Mouse (Mus musculus) right cerebral cortex, postnatal 36 days (tissue): Measurements from ENCODE around the gene Bco2.

Source experiments
- DNase-seq, 2 experiments: peaks; one replicate each; pipeline ENCODE4 v3.0.0; 2022; ENCODE audit warnings: low spot score in 2 of 2, mixed read lengths in 1 of 2

Gene Bco2

GRCm38 (mm10) chr9:50555094-50555446 lies at the start of gene Bco2:
Gene Bco2, minus strand, starts transcription at chr9:50555181.
- DNase-seq = no peak

- DNase-seq = no peak
Observed at GRCm38 (mm10) chr9:50604338-50604737, 49.4 kb upstream of the Bco2 start.

GRCm38 (mm10) chr9:50603998-50604324 lies 49.0 kb upstream of the Bco2 start:
- no peak for DNase-seq

GRCm38 (mm10) chr9:50603189-50603997 lies 48.4 kb upstream of the Bco2 start, which contains the start of the genes Sdhd and Timm8b:
Gene Sdhd, minus strand, starts transcription at chr9:50603812.
Gene Timm8b, plus strand, starts transcription at chr9:50603910.
- DNase-seq = peak; percentile 93 to 95

GRCm38 (mm10) chr9:50602055-50602845 lies 47.3 kb upstream of the Bco2 start:
- DNase-seq = no peak

GRCm38 (mm10) chr9:50601536-50601935 lies 46.6 kb upstream of the Bco2 start:
- no peak for DNase-seq

- DNase-seq = no peak
Observed at GRCm38 (mm10) chr9:50596973-50597372, 42.0 kb upstream of the Bco2 start.

GRCm38 (mm10) chr9:50594794-50595417 lies 39.9 kb upstream of the Bco2 start:
- no peak for DNase-seq

- no peak for DNase-seq
Observed at GRCm38 (mm10) chr9:50593544-50593943, 38.6 kb upstream of the Bco2 start.

GRCm38 (mm10) chr9:50592955-50593354 lies 38.0 kb upstream of the Bco2 start:
- no peak for DNase-seq

- DNase-seq = no peak
Observed at GRCm38 (mm10) chr9:50590856-50591518, 36.0 kb upstream of the Bco2 start.

- no peak for DNase-seq
Observed at GRCm38 (mm10) chr9:50586955-50587354, 32.0 kb upstream of the Bco2 start.

- DNase-seq = no peak
Observed at GRCm38 (mm10) chr9:50585145-50585818, 30.3 kb upstream of the Bco2 start.

GRCm38 (mm10) chr9:50580370-50580769 lies 25.4 kb upstream of the Bco2 start:
- DNase-seq = no peak

- DNase-seq = no peak
Observed at GRCm38 (mm10) chr9:50569599-50570525, 14.9 kb upstream of the Bco2 start.

- DNase-seq = no peak
Observed at GRCm38 (mm10) chr9:50567881-50568280, 12.9 kb upstream of the Bco2 start.

GRCm38 (mm10) chr9:50567372-50567771 lies 12.4 kb upstream of the Bco2 start:
- no peak for DNase-seq

- DNase-seq = no peak
Observed at GRCm38 (mm10) chr9:50565940-50566339, 11.0 kb upstream of the Bco2 start.

- no peak for DNase-seq
Observed at GRCm38 (mm10) chr9:50565173-50565572, 10.2 kb upstream of the Bco2 start.

- DNase-seq = no peak
Observed at GRCm38 (mm10) chr9:50561918-50562360, 7.0 kb upstream of the Bco2 start.
